Mouse (Mus musculus): Measurements from ENCODE around the gene Tspan1. TPM values are rescaled to one million over a fixed set of nuclear protein-coding genes. Genes with fewer than 3 reads are reported as not detected.

Tspan1 gene
- polyA plus RNA-seq, 1 experiment from 2014 or later: 35.7 TPM

Other genes with a start within 250 kb of the Tspan1 start
- gene Dmbx1, start 227.7 kb downstream of the Tspan1 start, polyA plus RNA-seq (2015; fragmentation: Nextera tagmentation; extraction: Ambion mirVana): not detected in 2 replicates
- 48.2 and 57.6 TPM in 2 replicates for gene Faah, start 149.7 kb downstream of the Tspan1 start, polyA plus RNA-seq (2015; fragmentation: Nextera tagmentation; extraction: Ambion mirVana)
- gene Nsun4, start 113.7 kb downstream of the Tspan1 start, polyA plus RNA-seq (2015; fragmentation: Nextera tagmentation; extraction: Ambion mirVana): 30.1 and 31.0 TPM in 2 replicates
- 636 and 732 TPM in 2 replicates for gene Uqcrh, start 92.5 kb downstream of the Tspan1 start, polyA plus RNA-seq (2015; fragmentation: Nextera tagmentation; extraction: Ambion mirVana)
- gene Lrrc41, start 92.3 kb downstream of the Tspan1 start, polyA plus RNA-seq (2015; fragmentation: Nextera tagmentation; extraction: Ambion mirVana): 70.9 and 71.6 TPM in 2 replicates
- 26.7 and 27.1 TPM in 2 replicates for gene Rad54l, start 43.9 kb downstream of the Tspan1 start, polyA plus RNA-seq (2015; fragmentation: Nextera tagmentation; extraction: Ambion mirVana)
- gene Pomgnt1, start 43.8 kb downstream of the Tspan1 start, polyA plus RNA-seq (2015; fragmentation: Nextera tagmentation; extraction: Ambion mirVana): 45.8 and 48.0 TPM in 2 replicates
- 1.5 and 1.6 TPM in 2 replicates for gene Lurap1, start 16.3 kb downstream of the Tspan1 start, polyA plus RNA-seq (2015; fragmentation: Nextera tagmentation; extraction: Ambion mirVana)
- gene 1700042G07Rik, start 5.8 kb upstream of the Tspan1 start, polyA plus RNA-seq (2015; fragmentation: Nextera tagmentation; extraction: Ambion mirVana): not detected in 2 replicates
- not detected in 2 replicates for gene Gm49337, start 5.8 kb upstream of the Tspan1 start, polyA plus RNA-seq (2015; fragmentation: Nextera tagmentation; extraction: Ambion mirVana)
- 7.0 and 7.9 TPM in 2 replicates for gene Pik3r3, start 54.0 kb upstream of the Tspan1 start, polyA plus RNA-seq (2015; fragmentation: Nextera tagmentation; extraction: Ambion mirVana)